Mouse (Mus musculus): ENCODE data around the gene Rapgef4.
"Not testable (repeated sequence)": the region's sequence is repeated elsewhere in the genome, so short reads cannot be mapped to it uniquely, and the experiment has no call there.

Rapgef4 gene

DNA sequence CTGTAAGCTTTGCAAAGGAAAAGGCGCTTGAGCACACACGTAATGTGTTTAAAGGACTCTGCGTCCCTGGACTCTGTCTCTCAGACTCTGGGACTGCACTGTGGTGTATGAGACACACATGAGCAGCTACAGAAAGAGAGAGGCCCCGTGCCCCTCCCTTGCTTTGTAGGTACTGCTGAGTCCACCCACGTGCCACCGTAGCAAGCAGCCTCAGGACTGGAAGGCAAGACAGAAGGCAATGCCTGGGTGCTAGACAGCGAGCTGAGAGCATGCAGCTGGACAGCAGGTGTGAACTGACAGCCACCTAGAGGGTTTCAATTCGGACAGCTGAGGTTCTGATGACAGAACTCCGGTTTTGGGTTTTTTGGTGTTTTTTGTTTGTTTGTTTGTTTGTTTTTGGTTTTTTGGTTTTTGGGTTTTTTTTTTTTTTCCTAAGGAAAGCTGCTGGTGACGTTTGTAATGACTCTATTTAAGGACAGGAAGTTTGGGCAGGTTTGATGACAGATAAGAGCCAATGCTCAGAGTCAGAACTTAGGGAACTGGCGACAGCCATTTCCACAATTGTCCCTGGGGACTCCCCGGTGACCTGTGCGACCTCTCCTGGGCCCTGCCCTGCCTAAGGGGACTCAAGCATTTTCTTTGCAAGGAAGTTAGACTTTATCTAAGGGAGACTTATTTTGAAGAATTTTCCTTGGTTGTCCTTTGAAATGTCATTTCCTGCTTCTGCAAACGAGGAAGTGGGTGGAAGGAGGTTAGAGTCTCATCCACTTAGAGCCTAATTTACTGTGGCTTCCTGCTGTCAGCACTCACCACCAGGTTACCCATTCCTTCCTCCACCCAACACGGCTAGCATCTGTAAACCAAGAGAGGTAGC lies 136.3 kb downstream of the Rapgef4 start:
- no peak for DNase-seq (ENCODE audit: low read depth)

- no peak for DNase-seq (ENCODE audit: low read depth)
Measured at GRCm38 (mm10) chr2:72120211-72120610, 139.2 kb downstream of the Rapgef4 start.

- no peak for DNase-seq (ENCODE audit: low read depth)
Measured at GRCm38 (mm10) chr2:72122410-72123223, 141.6 kb downstream of the Rapgef4 start.

- peak; percentile 23 for DNase-seq (ENCODE audit: low read depth)
Measured at GRCm38 (mm10) chr2:72123851-72124250, 142.8 kb downstream of the Rapgef4 start.

- DNase-seq (ENCODE audit: low read depth) = peak; percentile 51
Measured at GRCm38 (mm10) chr2:72125786-72126185, 144.7 kb downstream of the Rapgef4 start.

- DNase-seq (ENCODE audit: low read depth) = no peak
Measured at GRCm38 (mm10) chr2:72126411-72126810, 145.4 kb downstream of the Rapgef4 start.

DNA sequence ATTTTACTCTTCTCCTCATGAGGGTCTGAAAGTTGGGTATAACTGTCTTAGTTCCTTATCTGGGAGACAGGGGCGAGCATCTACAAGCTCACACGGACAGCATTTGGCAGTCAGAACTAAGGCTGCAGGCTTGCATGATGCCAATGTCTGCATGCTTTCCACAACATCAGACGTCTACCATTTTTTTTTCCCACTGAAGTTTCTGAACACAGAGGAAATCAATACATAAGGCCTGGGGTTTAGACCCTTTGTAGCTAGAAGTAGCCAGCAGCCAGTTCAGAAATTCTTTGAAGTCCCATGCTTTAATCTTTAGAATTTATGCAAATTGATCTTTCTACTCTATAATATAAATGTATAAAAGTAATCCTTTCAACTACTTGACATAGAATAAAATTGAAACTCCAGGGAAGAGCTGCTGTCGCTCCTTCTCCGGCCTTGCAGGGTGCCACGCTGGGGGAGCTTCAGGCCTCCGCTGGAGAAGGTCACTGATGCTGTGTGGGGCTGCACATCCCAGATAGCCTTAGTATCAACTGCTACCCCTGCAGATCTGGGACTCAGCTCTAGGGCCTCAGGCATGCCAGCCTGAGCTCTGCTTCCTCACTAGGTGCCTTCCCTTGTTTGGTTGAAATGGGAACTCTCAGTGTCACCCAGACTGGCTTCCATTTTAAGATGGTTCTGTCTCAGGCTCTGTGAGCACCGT lies 148.7 kb downstream of the Rapgef4 start:
- no peak for DNase-seq (ENCODE audit: low read depth)

DNA sequence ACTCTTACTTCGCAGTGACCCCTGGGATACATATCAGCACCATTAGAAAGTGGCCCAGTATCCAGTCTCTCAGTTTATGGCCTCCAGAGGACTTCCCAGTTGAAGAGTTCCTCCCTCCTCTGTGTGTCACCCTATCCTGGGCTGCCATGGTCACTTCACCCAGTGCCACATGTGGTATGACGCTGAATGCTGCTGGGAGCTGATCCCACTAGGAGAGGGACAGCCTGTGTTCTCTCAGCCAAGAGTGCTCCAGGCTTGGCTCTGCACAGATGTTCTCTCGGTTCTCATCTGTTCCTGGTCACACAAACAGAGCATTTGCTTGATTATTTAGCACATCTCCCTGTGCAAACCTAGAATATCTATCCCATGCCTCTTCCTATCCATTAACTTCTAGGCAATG lies 151.2 kb downstream of the Rapgef4 start:
- DNase-seq (ENCODE audit: low read depth) = no peak

DNA sequence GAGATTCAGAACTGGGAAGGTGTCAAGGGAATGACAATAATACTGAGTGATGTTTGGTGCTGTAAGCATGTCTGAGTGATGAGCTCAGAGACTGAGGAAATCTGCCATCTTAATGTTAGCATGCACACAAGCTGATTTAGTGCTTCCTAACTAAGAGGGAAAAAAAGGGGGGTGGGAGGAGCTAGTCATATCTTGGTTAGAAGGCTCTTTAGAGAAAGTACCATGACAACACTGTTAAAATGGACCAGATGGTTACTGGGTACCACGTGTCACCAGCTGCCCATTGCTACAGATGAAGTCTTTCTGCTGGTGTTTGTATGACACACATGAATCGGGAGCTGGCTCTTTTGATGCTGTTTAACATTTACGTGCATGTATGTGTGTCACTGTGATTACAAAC lies 155.0 kb downstream of the Rapgef4 start:
- no peak for DNase-seq (ENCODE audit: low read depth)

GRCm38 (mm10) chr2:72136486-72137264 lies 155.6 kb downstream of the Rapgef4 start:
- no peak for DNase-seq (ENCODE audit: low read depth)

DNA sequence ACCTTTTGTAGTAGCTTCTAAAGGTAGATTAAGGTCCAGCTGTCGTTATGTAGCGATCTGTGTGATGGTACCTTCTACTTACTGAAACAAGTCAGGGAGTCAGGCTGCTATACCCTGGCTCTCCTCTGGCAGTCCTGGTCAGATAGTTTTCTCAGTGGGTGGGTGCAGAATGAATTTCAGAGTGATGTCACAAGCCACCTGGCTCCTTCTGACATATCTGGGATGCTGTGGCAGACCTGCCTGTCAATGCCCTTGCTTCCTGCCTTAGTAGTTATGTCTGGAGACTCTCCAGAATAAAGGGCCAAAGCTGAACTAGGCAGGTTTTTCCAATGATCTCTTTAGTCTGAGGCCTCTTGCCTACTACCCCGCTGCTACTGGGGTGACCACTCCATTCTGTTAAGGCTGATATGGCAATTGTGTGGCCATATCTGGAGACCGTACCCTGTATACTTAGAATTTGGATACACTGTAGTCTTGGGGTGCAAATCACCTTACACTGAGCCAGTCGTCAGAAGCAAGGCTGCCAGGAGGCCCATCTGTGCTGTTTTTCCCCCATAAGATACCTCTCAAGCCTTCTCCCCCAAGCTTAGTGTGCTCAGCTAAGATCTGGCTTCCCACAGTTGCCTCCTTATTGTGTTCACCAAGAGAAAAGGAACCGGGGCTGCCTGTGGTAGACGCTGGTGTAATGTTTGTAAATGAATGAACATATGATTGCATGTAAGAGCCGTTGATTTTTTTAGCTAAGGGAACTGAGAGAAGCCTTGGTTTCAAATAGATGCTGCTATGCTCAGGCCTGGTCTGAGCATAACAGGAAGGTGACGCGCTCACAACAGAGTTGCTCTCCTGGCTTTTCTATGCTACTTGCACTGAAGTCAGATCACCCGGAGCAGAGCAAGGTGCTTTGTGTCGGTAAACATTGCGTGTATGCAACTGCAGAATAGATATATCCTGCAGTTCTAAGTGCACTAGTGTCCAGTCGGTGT lies 159.1 kb downstream of the Rapgef4 start:
- no peak for DNase-seq (ENCODE audit: low read depth)

DNA sequence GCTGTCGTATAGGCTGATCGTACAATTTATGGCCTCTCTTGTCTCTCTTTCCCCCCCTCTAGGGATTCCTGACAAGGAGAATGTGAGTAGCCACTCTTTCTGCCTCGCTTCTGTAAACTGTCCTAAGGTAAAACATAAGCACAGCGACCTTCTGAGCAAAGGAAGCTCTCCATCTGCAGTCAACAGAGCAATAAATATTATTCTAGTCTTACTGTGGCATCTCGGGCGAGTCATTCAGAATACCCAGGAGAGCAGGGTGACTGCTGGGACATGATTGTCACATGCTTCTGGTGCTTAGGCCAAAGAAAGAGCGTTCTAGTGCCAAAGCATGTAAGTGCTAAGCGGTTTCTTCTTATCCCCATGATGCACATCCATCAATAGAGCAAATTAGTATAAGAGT lies 160.1 kb downstream of the Rapgef4 start:
- DNase-seq (ENCODE audit: low read depth) = no peak

- not testable (repeated sequence) for DNase-seq (ENCODE audit: low read depth)
Measured at GRCm38 (mm10) chr2:72141732-72142131, 160.7 kb downstream of the Rapgef4 start.

DNA sequence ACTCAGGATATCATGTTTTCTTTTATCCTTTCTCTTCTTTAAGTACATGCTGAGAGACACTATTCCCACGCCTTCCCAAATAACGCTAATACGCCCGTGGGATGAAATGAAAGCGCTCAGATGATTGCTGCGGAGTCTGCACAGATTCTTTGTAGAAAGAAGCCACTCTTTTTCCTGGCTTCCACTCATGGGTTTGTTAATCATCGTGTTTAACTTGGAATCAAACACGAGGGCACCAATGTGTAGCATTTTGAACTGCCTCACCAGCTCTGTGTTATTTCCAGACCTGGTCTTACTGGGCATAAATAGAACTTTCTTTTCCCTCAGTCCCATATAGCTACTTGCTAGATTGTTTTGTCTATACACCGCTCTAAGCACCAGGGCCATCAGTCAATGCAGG lies 162.4 kb downstream of the Rapgef4 start:
- peak; percentile 56 for DNase-seq (ENCODE audit: low read depth)

DNA sequence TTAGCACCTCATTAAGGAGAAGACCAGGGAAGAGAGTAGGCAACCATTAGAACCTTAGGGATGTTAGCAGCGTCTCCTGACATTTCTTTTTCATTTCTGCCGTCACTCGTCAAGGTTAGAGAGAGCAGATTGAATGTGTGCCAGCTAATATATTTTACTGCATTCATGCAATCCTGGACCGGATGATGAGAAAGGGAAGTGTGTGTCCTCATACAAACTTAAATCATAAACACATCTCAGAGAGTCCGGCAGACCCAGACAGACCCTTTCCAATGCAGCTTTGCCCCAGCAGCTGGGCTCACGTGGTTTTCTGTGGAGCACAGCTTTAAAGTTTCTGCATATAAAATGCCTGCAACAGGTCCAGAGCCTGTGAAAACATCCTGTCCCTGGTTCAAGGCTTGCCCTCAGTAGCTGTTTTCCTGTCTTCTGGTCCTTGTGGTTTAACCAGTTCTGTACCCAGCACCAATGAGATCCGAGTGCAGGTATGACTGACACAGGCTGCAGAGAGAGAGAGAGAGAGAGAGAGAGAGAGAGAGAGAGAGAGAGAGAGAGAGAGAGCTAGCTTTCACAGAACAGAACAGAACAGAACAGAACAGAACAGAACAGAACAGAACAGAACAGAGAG lies 163.6 kb downstream of the Rapgef4 start:
- DNase-seq (ENCODE audit: low read depth) = no peak

- no peak for DNase-seq (ENCODE audit: low read depth)
Measured at GRCm38 (mm10) chr2:72145281-72145875, 164.3 kb downstream of the Rapgef4 start.

DNA sequence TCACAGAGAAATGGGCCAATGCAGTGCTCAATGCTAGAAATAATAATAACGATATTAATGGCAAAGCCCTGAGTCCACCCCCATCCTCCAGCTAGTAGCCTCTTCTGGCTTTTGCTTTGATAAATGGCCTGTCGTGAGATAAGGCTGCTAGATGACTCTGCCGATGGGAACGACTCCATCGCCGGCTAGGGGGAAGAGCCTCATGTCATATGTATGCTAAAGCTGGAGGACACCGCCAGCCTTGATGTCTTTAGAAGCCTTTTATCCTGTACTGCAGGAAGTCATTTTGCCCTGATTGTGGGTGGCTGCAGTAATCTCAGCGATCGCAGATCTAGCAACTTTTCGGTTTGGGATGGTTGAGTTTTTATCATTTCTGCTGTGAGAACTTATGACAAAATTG lies 165.0 kb downstream of the Rapgef4 start:
- DNase-seq (ENCODE audit: low read depth) = no peak

DNA sequence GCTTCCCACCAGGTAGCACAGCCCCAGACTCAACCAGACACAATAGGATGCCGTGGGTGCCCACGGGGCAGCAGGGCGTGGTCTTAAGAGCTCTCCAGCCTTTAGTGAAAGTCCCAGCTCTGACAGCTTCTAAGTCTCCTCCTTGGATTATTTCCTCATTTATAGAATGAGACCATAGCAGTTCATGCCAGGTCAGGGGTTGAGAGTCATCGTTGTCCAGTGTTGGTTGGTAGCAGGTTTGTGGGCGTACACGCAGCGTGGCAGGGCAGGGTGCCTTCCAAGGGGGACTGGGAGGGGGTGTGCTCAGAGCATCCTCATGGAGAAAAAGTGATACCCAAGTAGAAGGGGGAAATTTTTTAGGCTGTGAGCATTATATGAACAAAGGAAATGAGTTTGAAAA lies 166.2 kb downstream of the Rapgef4 start:
- DNase-seq (ENCODE audit: low read depth) = no peak

DNA sequence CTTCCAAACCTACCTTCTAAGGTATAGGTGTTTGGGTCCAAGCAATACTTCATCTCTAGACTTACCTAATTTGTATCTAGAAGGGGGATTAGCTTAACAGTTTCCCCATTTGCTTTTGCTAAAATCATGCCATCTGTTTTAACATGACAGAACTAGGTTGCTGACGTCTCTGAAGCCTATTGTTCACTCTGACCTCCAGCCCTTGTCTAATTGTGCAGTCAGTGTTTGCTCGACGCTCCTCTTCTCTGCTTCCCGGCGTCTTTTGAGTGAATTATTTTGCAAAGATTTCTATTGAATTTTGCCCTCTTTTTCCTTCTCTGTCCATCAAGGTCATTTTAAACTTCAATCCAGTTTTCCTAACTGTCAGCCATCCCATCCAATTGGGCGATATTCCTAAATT lies 166.7 kb downstream of the Rapgef4 start:
- no peak for DNase-seq (ENCODE audit: low read depth)

DNA sequence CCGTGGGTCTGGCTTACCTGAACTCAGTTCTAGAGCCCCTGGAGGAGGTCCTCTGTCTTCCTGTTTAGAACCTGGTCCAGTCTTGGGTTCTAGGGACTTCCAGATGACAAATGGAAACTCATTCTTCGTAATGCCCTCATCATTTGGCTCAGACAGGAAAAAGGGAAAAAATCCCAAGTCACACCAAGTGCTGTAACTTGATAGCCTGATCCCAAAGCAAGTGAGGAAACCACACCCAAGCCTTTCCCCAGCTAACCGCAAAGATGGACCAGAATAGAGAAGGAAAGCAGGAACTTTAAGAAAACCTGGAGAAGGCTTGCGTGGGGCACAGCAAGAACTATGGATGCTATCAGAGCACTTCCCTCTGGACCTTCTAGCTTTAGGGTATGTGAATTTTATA lies 167.6 kb downstream of the Rapgef4 start:
- DNase-seq (ENCODE audit: low read depth) = no peak

Measured in fibroblast of lung, adult 2 months (primary cell).